Mouse (Mus musculus) kidney, adult 2 months (tissue): ENCODE data around the gene Trim41. TPM values are rescaled to one million over a fixed set of nuclear protein-coding genes. Genes with fewer than 3 reads are reported as not detected.

Experiments
- DNase-seq: peaks from one replicate; pipeline ENCODE4 v3.0.0; 2021
- H3K27ac ChIP-seq: fragments of 200-500 bp; 2 replicates; pipeline ENCODE4 v1.5.1; 2012; ENCODE audit warnings: low read depth, low read length, control low read depth, inconsistent platforms; ENCODE audit not compliant: insufficient read depth
- H3K27me3 ChIP-seq: fragments of 200-500 bp; replicated peaks from 2 replicates; pipeline ENCODE4 v1.6.1; 2012; ENCODE audit warnings: mild to moderate bottlenecking, moderate library complexity, low read length, inconsistent platforms; ENCODE audit not compliant: control insufficient read depth, insufficient read depth
- H3K36me3 ChIP-seq: fragments of 200-500 bp; 2 replicates; pipeline ENCODE4 v1.6.1; 2012; ENCODE audit warnings: mild to moderate bottlenecking, moderate library complexity, low read length, inconsistent platforms; ENCODE audit not compliant: control insufficient read depth, insufficient read depth
- H3K4me1 ChIP-seq: fragments of 200-500 bp; 2 replicates; pipeline ENCODE4 v1.6.1; 2011; ENCODE audit warnings: low read length; ENCODE audit not compliant: control insufficient read depth, insufficient read depth
- H3K4me3 ChIP-seq: fragments of 200-500 bp; 2 replicates; pipeline ENCODE4 v1.5.1; 2011; ENCODE audit warnings: mild to moderate bottlenecking, low read depth, low read length, control low read depth; ENCODE audit not compliant: insufficient read depth
- CTCF ChIP-seq: fragments of 200-500 bp; conservative IDR thresholded peaks from 2 replicates; pipeline ENCODE4 v1.5.1; 2011; ENCODE audit warnings: low read depth, mild to moderate bottlenecking, control low read depth, low read length, moderate library complexity, mixed read lengths; ENCODE audit not compliant: insufficient read depth, insufficient read length
- POLR2A ChIP-seq: fragments of 200-500 bp; IDR thresholded peaks from one replicate; pipeline ENCODE4 v1.6.1; 2011; ENCODE audit warnings: low read depth, low read length, control low read depth
- WGBS: fragments of 180-500 bp; shearing (Covaris S2); methylation state at CpG from one replicate; pipeline ENCODE4 v1.1.7; 2018; 5-methylcytosine and 5-hydroxymethylcytosine counted together
- polyA plus RNA-seq: library from polyadenylated mRNA; depleted of rRNA; stranded (reverse); fragments of >200 nt; gene quantifications from 2 replicates; pipeline ENCODE4 v1.2.3, GENCODE M21; 2012

Gene Trim41
- polyA plus RNA-seq, 1 experiment = 26.3 TPM

GRCm38 (mm10) chr11:48810142-48810541 is 7.0 kb downstream of the Trim41 start:
- Histone ChIP-seq H3K27ac (no peak overlapping the region), H3K4me1 (peaks cover 4% of the 10 kb centered on the region; the same call in 1 of the 2 replicates), H3K4me3 (no peak overlapping the region), H3K36me3 (peaks cover 17% of the 10 kb centered on the region), H3K27me3 (no peaks in the 10 kb centered on the region)
- DNase-seq = no peak
- TF ChIP-seq POLR2A (no peak), CTCF (no peak)
- WGBS = 69% methylated on average over 2 of the region's 2 CpGs

DNA sequence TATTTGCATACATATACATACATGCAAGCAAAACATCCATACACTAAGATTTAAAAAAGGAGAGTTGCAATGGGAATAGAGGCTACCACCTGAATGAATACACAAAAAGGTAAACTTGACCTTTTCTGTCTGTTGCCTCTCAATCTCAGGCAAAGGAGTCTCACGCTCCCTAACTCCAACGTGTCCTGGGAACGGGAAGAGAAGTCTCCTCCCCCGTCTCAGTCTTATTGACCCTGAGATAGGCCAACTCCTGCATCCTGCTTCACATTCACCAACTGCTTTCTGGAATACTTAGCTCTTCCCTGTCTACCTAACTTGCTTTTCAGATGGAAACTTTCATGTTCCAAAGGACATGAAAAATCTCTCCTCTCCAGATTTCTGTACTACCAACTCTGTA is 7.7 kb downstream of the Trim41 start:
- TF ChIP-seq CTCF = no peak
- Histone ChIP-seq H3K27me3 (no peaks in the 10 kb centered on the region), H3K27ac (no peak overlapping the region), H3K4me3 (no peak overlapping the region), H3K4me1 (peaks cover 4% of the 10 kb centered on the region; the same call in 1 of the 2 replicates), H3K36me3 (peaks cover 17% of the 10 kb centered on the region)
- DNase-seq = no peak
- WGBS = 47% methylated on average over 4 of the region's 4 CpGs

DNA sequence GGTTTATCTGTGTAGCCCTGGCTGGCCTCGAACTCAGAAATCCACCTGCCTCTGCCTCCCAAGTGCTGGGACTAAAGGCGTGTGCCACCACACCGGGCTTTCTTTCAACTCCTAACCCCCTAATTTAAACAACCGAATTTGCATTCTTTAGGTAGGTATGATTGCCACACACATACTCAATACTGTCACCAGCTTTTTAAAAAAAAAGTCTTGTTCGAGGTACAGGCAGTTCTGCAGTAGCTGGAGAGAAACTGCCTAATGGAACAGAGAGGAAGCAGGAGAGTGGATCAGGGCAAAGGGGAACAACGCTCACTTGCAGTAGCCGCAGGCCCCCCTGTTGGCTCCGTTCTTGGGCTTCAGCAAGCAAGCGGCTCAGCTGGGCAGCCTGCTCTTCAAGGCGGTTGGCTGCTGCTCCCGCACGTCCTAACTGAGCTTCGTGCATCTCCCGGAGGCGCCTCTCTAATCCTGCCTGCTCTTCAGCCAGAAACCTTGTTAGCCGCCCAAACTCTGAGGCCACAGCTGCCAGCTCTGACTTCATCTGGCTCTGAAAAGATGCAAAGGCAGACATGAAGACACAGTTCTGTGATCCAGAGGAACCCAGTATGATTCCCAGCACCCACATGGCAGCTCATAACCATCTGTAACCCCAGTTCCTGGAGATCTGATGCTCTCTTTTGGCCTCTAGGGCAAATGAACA is 8.3 kb downstream of the Trim41 start:
- Histone ChIP-seq H3K4me1 (no peaks in the 10 kb centered on the region), H3K27me3 (no peaks in the 10 kb centered on the region), H3K27ac (no peak overlapping the region), H3K36me3 (peaks cover 17% of the 10 kb centered on the region), H3K4me3 (no peak overlapping the region)
- DNase-seq = no peak
- 74% methylated on average over 16 of the region's 16 CpGs for WGBS
- no peak for TF ChIP-seq POLR2A
- TF ChIP-seq CTCF = no peak

GRCm38 (mm10) chr11:48808304-48808646 is 8.9 kb downstream of the Trim41 start:
- no peak for DNase-seq
- no peaks in the 10 kb centered on the region for H3K27me3 ChIP-seq
- no peak overlapping the region for H3K4me3 ChIP-seq
- no peak for TF ChIP-seq POLR2A
- TF ChIP-seq CTCF = no peak
- no peak overlapping the region for H3K27ac ChIP-seq
- H3K36me3 ChIP-seq = peaks cover 18% of the 10 kb centered on the region
- no peaks in the 10 kb centered on the region for H3K4me1 ChIP-seq

DNA sequence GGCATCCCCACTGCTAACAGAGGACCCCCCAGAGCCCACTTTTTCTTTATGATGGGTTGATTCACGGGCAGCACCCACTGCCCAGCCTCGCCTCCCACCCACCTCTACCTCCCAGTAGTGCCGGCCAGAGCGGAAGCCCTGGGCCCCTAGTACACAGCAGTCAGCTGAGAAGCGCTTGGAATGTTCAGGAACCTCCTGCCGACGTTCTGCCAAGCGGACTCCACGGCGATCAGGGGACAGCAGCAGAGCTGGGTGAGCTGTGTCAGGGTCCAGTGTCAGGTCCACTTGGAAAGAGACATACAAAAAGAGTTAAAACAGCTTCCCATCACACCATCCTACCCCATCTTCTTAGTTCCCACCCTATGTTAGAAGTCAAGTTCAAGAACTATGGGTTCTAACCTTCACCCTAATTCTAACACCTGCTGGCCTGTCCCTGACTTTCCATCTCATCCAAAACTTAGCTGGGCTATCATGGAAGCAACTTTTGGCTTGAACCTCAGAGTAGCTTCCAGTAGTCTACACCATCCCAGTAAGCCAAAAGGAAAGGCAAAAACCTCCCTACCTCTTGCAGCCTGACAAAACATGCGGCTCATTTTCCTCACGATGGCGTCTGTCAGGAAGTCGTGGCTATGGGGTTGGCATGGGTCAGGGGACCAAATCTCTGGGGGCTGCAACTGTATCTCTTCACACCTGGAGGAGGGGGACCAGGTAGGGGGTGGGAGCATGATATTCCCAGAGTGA is 9.4 kb downstream of the Trim41 start:
- TF ChIP-seq POLR2A (no peak), CTCF (no peak)
- Histone ChIP-seq H3K27ac (no peak overlapping the region), H3K4me1 (no peaks in the 10 kb centered on the region), H3K4me3 (no peak overlapping the region), H3K27me3 (no peaks in the 10 kb centered on the region), H3K36me3 (peaks cover 18% of the 10 kb centered on the region)
- 53% methylated on average over 14 of the region's 14 CpGs for WGBS
- DNase-seq = no peak

DNA sequence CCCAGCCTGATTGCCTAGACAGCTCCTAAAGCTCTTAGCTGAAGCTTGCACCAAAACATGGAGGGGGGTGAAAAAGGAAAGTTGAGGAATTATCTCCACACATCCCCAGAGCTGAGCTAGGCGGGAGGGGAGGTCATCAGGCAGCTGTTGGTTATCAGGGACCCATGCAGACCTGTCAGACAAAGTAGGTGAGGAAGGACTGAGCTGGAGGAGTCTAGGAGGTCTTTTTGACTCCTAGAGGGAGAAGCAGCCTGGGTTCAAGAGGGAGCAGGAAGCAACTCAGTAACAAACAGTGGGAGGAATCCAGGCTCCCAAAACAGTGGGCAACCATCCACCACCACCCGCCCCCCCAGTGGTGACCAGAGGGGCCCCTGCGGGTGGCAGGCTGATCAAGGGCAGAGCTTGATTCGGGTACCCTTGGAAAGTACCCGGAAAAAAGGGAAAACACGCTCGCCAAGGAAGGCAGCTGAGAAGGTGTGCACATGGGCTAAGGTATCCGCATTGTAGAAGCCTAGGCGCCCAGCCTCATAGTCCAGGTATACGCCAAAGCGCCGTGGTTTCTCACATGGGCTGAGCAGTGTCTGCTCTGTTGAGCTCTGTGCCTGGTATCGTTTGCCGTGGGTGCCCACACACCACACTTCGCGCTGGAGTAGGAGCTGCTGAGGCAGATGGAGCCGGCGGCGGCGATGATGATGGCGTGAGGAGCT is 10.1 kb downstream of the Trim41 start:
- Histone ChIP-seq H3K27me3 (no peaks in the 10 kb centered on the region), H3K36me3 (peaks cover 18% of the 10 kb centered on the region), H3K27ac (no peak overlapping the region), H3K4me1 (no peaks in the 10 kb centered on the region), H3K4me3 (no peak overlapping the region)
- 68% methylated on average over 21 of the region's 21 CpGs for WGBS
- DNase-seq = no peak
- TF ChIP-seq POLR2A (no peak), CTCF (no peak)

GRCm38 (mm10) chr11:48804922-48805321 is 12.2 kb downstream of the Trim41 start:
- WGBS = 76% methylated on average over 2 of the region's 2 CpGs
- Histone ChIP-seq H3K27ac (no peak overlapping the region), H3K27me3 (no peaks in the 10 kb centered on the region), H3K4me3 (no peak overlapping the region), H3K4me1 (peaks cover 6% of the 10 kb centered on the region), H3K36me3 (peaks cover 14% of the 10 kb centered on the region)
- TF ChIP-seq CTCF (no peak), POLR2A (no peak)
- no peak for DNase-seq
